Mouse (Mus musculus): ENCODE data around the gene Fzd4.
A peak's percentile ranks its signal among the peaks of the same experiment; 100 is the strongest.

The Fzd4 gene

GRCm38 (mm10) chr7:89401136-89401858 is 2.9 kb upstream of the Fzd4 start:
- DNase-seq, result no peak

- DNase-seq, result no peak
Observed at GRCm38 (mm10) chr7:89401936-89402335, 2.2 kb upstream of the Fzd4 start.

DNA sequence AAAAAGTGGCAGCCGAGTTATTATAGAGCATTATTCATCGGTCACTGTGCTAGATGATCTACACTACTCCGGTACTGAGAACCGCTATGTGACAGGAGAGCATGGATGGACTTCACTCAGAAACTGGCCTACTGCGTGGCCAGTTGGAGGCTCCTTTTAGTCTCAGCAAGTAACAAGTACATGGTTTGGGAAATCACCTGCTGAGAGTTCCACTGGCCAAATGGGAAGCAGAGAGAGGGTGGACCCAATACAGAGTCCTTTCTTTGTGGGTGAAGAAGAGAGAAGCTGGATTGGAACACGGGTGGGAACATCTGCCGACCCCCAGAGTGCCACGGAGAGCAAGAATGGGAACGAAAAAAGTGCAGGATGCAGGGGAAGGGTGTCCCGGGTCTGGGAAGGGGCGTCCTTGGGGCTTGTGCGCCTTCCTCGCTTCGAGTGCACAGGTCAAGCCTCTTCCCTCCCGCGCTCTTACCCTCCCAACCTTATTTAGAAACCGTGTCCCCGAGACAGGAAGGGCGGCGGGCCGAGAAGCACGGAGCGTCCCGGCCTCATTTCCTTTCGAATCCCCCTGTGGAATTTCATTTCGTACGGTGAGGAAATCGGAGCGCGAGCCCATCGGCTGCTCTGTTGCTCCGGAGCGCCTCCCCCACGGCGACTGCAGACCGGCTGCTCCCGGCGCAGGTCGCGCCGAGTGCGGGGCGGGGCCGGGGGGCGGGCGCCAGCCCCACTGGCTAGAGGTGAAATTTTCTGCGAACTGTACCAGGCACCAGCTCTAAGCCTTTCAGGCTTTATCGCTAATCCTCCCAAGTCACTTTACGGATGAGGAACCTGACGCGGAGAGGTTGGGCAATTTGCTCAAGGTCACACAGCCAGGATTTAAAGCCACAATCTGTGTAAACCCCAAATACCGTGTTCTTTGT is 842 bp upstream of the Fzd4 start:
- DNase-seq, result peak; percentile 77 to 81

DNA sequence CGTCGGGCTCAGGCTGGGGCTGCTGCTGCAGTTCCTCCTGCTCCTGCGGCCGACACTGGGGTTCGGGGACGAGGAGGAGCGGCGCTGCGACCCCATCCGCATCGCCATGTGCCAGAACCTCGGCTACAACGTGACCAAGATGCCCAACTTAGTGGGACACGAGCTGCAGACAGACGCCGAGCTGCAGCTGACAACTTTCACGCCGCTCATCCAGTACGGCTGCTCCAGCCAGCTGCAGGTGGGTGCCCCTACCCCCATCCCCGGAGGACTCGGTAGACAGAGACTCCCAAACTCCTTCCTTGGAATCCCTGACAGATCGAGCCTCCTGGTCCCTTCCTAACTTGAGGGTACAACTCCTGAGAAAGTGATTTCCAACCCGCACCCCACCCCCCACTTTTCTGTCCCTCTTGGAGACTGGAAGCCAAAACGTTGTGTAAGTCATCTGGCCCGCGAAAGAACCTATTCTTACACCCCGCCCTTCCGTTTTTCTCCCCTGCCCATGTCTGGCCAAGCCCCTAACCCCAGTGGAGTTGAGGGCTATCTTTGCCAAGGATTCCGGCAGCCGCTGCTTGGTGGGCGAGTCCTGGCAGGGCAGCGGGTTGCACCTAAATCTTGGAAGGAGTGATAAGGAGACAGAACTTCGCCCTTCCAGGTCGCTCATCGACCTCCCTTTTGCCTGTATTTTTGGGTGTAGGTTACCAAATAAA is 732 bp downstream of the Fzd4 start:
- DNase-seq, result peak; percentile 40 to 51

- DNase-seq, result no peak
Observed at GRCm38 (mm10) chr7:89406011-89406410, 1.9 kb downstream of the Fzd4 start.

DNA sequence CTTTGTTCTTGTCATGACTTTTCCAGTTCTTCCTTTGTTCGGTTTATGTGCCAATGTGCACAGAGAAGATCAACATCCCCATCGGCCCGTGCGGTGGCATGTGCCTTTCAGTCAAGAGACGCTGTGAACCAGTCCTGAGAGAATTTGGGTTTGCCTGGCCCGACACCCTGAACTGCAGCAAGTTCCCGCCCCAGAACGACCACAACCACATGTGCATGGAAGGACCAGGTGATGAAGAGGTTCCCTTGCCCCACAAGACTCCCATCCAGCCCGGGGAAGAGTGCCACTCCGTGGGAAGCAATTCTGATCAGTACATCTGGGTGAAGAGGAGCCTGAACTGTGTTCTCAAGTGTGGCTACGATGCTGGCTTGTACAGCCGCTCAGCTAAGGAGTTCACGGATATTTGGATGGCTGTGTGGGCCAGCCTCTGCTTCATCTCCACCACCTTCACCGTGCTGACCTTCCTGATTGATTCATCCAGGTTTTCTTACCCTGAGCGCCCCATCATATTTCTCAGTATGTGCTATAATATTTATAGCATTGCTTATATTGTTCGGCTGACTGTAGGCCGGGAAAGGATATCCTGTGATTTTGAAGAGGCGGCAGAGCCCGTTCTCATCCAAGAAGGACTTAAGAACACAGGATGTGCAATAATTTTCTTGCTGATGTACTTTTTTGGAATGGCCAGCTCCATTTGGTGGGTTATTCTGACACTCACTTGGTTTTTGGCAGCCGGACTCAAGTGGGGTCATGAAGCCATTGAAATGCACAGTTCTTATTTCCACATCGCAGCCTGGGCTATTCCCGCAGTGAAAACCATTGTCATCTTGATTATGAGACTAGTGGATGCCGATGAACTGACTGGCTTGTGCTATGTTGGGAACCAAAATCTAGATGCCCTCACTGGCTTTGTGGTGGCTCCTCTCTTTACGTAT is 3.1 kb downstream of the Fzd4 start:
- no peak for DNase-seq

GRCm38 (mm10) chr7:89410294-89410693 is 6.1 kb downstream of the Fzd4 start:
- DNase-seq, result no peak

GRCm38 (mm10) chr7:89411346-89411745 is 7.2 kb downstream of the Fzd4 start:
- no peak for DNase-seq

- no peak for DNase-seq
Observed at GRCm38 (mm10) chr7:89412094-89412493, 7.9 kb downstream of the Fzd4 start.

- DNase-seq, result no peak
Observed at GRCm38 (mm10) chr7:89416027-89416426, 11.9 kb downstream of the Fzd4 start.

DNA sequence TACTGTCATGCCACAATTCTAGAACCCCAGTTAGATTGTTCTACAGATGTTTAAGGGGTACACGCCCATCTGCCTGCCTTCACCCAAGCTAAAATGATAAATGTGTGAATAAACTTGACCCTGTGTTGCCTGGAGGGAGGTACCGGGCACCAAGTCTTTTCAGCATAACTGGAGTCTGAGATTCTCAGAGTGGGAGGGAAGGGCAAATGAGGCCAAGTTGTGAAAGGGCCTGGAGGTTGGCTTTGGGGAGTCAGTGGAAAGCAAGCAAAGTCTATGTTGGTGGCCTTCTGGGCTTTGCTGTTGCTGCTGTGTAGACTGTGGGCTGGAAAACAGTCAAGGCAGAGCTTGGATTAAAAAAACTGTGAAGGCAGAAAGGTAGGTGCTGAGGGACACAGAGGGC is 13.6 kb downstream of the Fzd4 start:
- DNase-seq, result no peak

DNA sequence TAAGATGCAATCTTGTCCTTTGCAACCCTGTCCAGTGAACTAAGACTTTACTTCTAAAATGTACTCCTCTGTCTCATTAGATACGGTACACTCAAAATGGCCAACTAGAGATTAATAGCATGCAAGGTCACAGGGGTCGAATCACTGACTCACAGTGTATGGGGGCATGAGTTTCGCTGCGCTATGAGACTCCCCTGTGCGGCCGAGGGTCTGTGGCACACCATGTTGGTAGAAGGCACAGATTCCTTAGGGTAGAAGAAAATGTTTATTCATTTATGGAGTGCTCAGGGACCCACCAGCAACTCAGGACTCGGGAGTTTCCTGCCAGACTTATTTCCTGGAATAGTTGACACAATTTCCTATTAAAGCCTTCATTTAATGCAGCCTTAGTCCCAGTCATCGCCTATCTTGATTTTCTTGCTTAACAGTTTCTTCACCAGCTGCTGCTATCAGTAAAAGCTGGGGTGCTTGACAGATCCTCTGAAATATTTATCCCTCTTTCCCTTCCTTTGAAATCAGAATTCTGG is 14.0 kb downstream of the Fzd4 start:
- no peak for DNase-seq

- DNase-seq, result peak in 1 of 2 experiments; percentile 51
Observed at GRCm38 (mm10) chr7:89418917-89419679, 14.9 kb downstream of the Fzd4 start.

DNA sequence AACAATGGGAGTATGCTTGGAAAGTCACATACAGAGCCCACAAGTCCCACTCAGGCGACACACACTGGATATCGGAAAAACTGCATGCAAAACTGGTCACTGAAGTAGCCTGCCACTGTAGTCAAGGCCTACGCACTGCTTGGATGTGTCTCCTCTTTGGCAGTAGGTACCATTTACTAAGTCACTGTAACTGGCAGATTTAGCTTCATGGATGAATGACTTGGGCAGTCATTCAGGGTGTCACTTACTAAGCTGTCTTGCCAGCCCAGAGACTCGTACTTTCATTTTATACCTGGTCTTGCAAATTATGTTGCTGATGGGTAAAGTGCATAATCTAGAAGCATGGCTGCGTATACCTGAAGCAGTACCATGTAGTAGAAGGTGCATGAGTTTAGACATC is 17.1 kb downstream of the Fzd4 start:
- DNase-seq, result peak; percentile 43 to 50

DNA sequence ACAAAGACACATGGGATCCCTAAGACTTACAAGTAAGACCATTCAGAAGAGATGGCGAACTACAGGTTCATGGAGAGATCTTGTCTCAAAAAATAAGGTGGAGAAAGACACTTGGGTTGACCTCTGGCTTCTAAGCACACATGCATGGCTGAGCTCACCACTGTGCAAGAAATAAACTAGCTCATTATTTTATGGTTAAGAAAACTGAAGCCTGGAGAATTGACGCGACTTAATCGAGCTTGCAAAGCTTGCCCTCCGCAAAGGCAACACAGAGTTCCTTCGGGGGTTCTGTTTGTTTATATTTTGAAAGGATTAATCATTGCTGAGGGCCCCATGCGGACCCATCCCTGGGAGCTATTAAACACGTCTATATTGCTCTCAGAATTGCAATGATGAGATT is 18.5 kb downstream of the Fzd4 start:
- no peak for DNase-seq

DNA sequence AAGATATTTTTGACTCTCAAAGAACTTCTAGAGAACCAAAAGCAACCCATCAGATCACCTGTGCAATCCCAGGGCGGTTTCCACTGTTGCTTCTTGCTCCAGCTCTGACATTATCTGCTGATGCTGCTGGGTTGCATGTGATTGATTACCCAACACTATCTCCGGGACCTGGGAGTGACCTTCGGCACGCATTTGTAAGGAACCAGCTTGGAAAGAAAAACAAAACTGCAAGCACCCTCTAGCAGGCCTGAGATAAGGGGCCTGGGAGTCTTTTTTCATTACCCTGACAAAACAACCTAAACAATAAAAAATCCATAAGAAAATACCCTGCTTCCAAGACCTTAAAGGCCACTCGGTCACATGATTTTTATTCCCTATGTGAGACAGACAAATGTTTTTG is 19.0 kb downstream of the Fzd4 start:
- no peak for DNase-seq

DNA sequence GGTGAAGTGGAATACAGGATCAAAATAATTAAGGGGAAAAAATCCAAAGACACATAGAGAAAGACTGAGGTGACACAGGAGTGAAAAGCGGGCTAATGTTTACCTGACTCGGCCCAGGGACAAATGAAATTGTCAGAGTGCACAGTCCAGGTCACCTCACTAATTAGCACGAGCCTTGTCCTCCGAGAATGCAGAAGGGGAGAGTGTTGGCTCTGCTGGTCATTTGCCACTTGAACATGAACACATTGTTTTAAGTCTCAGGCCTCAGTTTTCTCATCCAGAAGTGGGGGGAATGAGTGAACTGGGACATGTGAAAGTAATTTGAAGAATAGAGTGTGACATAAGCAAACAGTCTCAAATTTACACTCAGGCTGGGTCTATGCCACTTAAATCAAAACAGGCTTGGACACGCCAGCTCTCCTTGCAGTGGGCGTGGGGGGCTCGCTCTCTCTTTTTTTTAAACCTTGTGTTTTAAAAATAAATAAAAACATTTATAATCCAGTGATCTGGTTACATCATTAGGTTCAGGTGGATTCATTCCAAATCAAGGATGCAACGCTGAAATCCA is 19.6 kb downstream of the Fzd4 start:
- DNase-seq, result no peak

- no peak for DNase-seq
Observed at GRCm38 (mm10) chr7:89424659-89425058, 20.5 kb downstream of the Fzd4 start.

DNA sequence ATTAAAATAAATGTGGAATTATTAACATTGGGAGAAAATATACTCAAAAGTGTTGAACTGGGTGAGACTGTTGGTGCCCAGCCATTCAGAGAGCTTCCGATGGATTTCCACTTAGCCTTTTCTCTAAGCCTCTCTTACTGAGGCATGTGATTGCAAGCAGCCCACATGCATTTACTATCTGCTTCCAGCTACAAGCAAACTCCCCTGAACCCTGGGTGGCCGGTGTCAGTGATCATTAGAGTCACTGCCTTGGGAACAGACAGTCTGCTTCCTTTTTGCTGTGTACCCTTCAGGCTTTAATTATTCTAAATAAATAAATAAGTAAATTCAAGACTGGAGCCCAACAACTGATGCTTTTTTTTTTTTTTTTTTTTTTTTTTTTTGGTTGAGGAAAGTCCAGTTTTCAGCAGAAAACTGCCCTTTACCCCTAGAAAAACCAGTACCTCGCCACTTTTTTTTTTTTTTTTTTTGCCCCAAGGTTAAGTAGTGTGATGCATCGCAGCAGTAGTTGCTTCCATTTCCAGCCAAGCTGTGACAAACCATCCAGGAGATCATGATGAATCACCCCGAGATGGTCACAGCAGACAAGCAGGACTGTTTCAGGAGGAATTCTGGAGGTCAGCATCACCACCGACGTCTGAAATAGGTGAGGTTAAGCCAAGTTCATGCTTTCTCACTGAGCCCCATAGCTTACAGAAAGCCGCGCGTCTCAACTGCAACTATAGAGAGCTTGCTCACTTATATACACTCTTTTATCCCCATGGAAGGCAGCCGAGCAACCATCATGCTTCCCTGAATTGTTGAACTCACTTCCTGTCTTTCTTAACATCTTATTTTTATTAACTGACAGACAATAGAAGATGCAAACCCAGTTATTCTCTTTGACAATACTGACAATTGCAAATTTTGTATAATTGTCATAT is 21.9 kb downstream of the Fzd4 start:
- no peak for DNase-seq

DNA sequence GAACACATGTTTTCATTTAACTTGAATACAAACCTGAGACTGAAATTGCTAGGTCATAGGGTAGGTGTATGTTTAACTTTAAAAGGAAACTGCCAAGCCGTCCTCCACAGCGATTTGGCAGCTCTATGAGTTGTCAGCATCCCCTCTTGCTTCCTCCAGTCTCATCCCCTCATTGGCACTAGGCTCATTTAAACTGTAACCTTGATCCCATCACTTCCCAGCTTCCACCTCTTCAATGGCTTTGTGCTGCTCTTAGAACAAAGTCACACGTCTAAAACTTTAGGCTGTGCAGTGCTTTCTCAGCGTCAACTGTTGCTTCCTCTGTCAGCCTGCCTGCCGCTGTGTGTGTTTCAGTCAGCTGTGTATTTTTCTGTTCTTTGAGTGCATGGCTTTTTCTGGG is 22.9 kb downstream of the Fzd4 start:
- DNase-seq, result no peak
